Mouse (Mus musculus) urinary bladder, postnatal 36 days (tissue): ENCODE results near the gene Slc25a25.

Source experiments
- DNase-seq, 2 experiments: peaks; one replicate each; pipeline ENCODE4 v3.0.0; 2022; ENCODE audit warnings: low spot score in 2 of 2, mixed read lengths in 1 of 2

Slc25a25 gene

DNA sequence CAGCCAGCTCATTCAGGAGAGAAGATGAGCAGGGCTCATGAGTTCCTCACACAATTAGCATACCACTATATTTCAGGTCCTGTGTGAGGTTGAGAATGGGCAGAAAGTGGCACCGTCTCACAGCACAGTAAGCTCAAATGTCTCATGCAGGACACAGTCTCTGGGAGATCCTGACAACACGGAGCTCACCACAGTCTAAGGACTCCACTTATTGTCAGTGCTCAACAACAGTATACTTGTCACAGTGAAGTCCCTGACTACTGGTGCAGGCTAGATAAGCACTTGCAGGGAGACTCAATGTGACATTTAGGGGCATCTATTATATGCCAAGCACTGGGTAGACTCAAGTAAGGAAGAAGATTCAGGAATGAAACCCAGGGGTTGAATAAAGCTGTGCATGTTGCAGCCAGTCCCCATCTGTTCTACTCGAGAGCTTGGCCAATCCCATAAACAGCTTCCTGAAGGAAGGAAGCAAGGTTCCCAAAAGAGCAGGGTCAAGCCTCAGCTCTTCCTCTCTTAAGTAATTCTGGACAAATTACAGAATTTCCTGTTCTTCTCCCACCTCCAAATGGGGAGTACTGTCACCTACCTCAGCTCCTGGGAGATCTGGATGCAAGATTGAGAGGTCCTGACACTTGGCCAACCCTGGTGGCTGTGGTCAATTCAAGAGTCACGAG is 21.9 kb downstream of the Slc25a25 start:
- DNase-seq, result no peak

- peak; percentile 59 to 62 for DNase-seq
Observed at GRCm38 (mm10) chr2:32428262-32428722, 23.0 kb downstream of the Slc25a25 start.

GRCm38 (mm10) chr2:32427720-32428119 is 23.5 kb downstream of the Slc25a25 start:
- no peak for DNase-seq

- no peak for DNase-seq
Observed at GRCm38 (mm10) chr2:32426141-32426540, 25.1 kb downstream of the Slc25a25 start.

GRCm38 (mm10) chr2:32425568-32425967 is 25.7 kb downstream of the Slc25a25 start:
- no peak for DNase-seq

GRCm38 (mm10) chr2:32424796-32425195 is 26.4 kb downstream of the Slc25a25 start:
- DNase-seq, result no peak

DNA sequence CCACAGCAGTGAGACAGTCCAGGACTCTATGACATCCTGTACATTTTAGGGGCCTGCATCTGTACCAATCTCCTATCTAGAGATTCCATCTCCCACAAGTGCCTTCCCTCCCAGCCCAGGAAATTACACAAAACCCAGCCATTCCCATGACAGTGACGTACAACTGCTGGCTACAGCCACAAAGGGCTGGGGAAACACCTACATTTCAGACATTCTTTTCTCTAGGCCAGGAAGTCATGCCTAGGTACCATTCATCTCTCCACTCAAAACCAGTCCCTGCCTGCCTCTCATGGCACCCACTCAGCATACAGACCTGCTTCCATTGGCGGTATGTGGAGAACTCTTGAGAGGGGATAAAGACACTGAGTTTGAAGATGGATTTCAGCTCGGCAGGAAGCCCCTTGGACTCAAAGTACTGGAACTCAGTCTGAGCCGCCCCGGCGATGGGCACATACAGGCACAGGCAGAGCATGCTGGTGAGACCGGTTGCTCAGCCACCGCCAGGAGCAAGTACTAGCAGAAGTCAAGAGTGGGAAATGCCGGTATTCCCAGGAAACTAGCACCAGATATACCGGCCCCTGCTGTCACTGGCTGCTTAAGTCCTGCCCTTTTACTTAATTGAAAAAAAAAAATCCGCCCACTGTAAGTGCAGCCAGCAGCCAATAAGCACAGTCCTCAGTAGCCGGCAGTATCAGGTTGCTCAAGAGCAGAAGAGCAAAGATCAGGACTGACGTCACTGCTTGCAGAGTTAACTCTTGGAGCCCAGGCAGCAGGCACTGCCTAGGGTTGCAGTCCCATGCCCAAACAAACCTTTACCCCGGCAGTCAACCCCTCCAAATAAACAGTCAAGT is 27.5 kb downstream of the Slc25a25 start:
- DNase-seq, result peak; percentile 49 to 74

- no peak for DNase-seq
Observed at GRCm38 (mm10) chr2:32421851-32422251, 29.4 kb downstream of the Slc25a25 start.

DNA sequence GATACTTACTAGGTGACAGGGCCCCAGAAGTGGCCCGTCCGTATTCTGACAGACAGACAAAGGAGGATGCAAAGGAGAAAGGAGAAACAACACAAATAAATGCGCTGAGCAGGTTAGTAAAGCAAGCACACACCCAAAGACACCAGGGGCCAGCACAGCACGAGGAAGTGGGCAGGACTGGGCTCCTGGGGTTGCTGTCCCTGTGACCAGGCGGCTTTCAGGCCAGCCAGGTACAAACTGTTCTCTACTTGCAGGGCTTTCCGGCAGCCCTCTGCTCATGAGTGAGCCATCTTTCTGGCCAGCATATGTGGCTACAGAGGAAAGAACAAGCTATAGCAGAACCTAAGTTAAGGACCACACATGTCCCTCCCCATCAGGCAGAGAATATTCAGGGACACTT is 30.6 kb downstream of the Slc25a25 start:
- DNase-seq, result no peak

GRCm38 (mm10) chr2:32420066-32420608 is 31.1 kb downstream of the Slc25a25 start:
- no peak for DNase-seq

GRCm38 (mm10) chr2:32419359-32419758 is 31.9 kb downstream of the Slc25a25 start:
- peak in 1 of 2 experiments; percentile 83 for DNase-seq

- no peak for DNase-seq
Observed at GRCm38 (mm10) chr2:32418430-32419151, 32.7 kb downstream of the Slc25a25 start.

DNA sequence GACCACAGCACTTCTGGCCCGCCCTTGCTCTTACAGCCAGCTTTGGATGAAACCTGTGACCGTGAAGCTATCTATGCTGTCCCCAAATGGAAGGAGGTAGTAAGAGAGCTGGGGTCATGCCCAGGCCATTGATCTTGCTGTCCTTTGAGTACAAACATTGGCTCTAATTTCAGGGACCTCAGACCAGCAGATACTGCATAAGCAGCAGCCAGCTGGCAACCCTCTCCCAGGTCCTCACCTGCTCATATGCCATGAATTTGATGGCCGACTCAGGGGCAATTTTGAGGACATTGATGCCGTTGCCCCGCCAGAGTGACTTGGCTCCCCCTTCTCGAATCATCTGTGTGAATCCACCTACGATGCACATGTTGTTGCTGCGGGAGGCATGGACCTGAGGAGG is 33.8 kb downstream of the Slc25a25 start:
- DNase-seq, result no peak

GRCm38 (mm10) chr2:32416556-32416955 is 34.7 kb downstream of the Slc25a25 start:
- no peak for DNase-seq

GRCm38 (mm10) chr2:32415801-32416200 is 35.4 kb downstream of the Slc25a25 start:
- no peak for DNase-seq

DNA sequence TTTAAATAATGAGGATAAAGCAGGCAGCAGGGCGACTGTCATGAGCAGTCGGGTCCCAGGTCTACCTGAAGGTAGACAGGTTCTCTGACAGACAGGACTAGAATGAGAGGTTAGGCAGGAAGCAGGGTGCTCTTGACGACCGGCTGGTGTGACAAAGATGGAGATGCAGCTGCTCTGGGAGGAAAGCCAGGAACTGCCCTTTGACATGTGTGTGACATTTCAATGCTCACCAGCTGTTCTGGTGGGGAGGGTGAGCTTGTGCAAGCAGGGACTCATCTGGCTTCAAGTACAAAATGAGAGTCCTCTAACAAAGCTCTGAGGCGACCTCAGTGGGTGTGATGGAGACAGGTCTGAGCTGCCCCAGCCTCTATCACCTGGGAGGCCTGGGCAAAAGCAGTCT is 37.3 kb downstream of the Slc25a25 start:
- DNase-seq, result no peak

DNA sequence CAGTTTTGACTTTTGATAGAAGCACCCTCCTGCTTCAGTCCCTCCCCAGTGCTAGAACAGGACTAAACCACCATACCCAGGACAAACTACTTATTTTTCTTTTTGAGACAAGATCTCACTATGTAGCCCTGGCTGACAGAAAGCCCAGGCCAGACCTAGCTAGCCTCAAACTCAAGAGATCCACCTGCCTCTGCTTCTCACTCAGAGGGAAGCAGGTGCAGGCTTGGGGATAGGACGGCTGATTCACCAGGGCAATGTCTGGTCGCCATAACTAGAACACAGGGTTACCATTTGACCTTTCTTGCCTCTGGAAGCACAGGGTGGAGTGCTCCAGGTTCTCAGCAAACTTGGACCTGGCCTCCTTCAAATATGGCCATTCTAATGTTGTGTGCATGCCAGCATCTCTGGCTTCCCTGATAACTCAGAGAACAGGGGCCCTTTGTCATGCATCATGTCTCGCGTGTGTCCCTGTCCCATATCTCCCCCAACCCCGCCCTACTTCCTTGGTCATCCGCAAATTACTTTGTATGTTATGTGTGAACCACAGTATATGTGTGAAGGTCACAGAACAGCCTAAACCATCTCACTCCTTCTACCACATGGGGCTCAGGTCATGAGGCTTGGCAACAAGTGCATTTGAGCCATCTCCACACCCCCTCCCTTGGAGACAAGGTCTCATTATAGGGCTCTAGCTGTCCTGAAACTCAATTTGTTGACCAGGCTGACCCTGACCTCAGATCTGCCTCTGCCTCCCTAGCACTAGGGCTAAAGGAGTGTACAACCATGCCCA is 38.3 kb downstream of the Slc25a25 start:
- DNase-seq, result no peak

- DNase-seq, result no peak
Observed at GRCm38 (mm10) chr2:32411407-32411806, 39.8 kb downstream of the Slc25a25 start.

DNA sequence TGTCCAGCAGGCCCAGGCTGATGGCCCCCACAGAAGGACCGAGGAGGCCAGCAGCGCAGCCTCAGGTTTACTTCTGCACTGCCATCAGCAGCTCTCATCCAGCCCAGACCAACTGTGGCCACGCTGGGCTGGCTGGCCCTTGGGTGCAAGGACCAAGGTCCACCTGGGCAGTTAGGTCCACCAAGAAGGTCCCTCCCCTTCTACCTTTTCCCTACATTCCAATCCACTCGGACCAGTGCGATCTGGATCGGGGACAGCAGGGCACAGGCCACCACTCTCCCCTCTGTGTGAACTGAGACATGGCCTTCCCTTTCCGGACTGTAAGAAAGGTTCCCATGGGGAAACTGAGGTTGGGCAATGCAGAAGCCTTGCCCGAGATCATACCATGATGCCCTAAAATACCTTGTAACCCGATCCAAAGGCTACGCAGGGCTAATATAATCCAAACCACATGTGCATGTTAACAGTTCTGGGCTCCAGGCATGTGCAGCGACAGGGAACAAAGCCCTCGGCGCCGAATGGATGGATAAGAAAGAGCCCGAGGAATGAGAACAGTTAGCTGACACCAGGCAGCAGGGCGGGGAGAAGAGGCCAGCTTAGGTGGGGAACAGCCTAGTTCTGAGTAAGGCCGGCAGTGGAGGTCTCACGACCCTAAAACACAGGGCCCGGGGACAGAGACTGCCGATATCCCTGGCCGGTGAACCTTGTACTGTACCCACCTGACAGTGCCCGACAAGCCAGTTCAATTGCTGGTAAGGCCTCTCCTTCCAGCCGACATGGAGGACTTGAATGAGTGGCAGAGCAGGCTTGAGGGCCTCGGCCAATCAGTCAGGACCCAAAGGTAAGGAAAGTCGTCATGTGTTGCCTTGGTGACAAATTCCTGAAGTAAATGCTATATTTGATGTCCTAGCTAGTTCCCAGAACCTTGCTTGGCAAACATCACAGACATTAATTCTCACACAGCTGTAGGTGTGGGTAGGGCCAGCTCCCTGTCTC is 42.5 kb downstream of the Slc25a25 start:
- DNase-seq, result no peak
